Mouse (Mus musculus) embryonic facial prominence, embryonic 15.5 days (tissue): Measurements from ENCODE around the gene Adam15. TPM values are rescaled to one million over a fixed set of nuclear protein-coding genes. Genes with fewer than 3 reads are reported as not detected.
A peak's percentile ranks its signal among the peaks of the same experiment; 100 is the strongest.

Source experiments
- ATAC-seq: fragments of 200-750 bp; cut with Nextera tagmentation; 2 replicates; pipeline ENCODE4 v1.8.0; 2017; ENCODE audit warnings: low read depth, moderate TSS enrichment; ENCODE audit not compliant: insufficient number of reproducible peaks, low FRiP score, low TSS enrichment
- H3K27ac ChIP-seq: fragments of 300-500 bp; sonication (generic); replicated peaks from 2 replicates; pipeline ENCODE4 v1.5.1; 2015; ENCODE audit warnings: mild to moderate bottlenecking, inconsistent platforms
- H3K27me3 ChIP-seq: fragments of 300-500 bp; sonication (generic); 2 replicates; pipeline ENCODE4 v1.6.1; 2015; ENCODE audit warnings: inconsistent platforms
- H3K36me3 ChIP-seq: fragments of 300-500 bp; sonication (generic); 2 replicates; pipeline ENCODE4 v1.6.1; 2015; ENCODE audit warnings: mild to moderate bottlenecking, inconsistent platforms
- H3K4me1 ChIP-seq: fragments of 300-500 bp; sonication (generic); 2 replicates; pipeline ENCODE4 v1.6.1; 2015; ENCODE audit warnings: inconsistent platforms
- H3K4me2 ChIP-seq: fragments of 300-500 bp; sonication (generic); replicated peaks from 2 replicates; pipeline ENCODE4 v1.6.1; 2015; ENCODE audit warnings: mild to moderate bottlenecking, inconsistent platforms
- H3K4me3 ChIP-seq: fragments of 300-500 bp; sonication (generic); replicated peaks from 2 replicates; pipeline ENCODE4 v1.5.1; 2015; ENCODE audit warnings: mild to moderate bottlenecking, inconsistent platforms
- H3K9ac ChIP-seq: fragments of 300-500 bp; sonication (generic); 2 replicates; pipeline ENCODE4 v1.6.1; 2015; ENCODE audit warnings: inconsistent platforms
- H3K9me3 ChIP-seq: fragments of 300-500 bp; sonication (generic); replicated peaks from 2 replicates; pipeline ENCODE4 v1.6.1; 2016; ENCODE audit warnings: inconsistent platforms
- WGBS: fragments of 180-500 bp; shearing (Covaris S2); methylation state at CpG from one replicate; pipeline ENCODE4 v1.1.7; 2015; 5-methylcytosine and 5-hydroxymethylcytosine counted together
- polyA plus RNA-seq: library from polyadenylated mRNA; unstranded; fragments of >200 nt; fragmentation: Nextera tagmentation; extraction: Ambion mirVana; gene quantifications from 2 replicates; pipeline ENCODE4 v1.2.1, GENCODE M21; 2015

Gene Adam15
- polyA plus RNA-seq, 1 experiment from 2014 or later = 96.1 TPM

DNA sequence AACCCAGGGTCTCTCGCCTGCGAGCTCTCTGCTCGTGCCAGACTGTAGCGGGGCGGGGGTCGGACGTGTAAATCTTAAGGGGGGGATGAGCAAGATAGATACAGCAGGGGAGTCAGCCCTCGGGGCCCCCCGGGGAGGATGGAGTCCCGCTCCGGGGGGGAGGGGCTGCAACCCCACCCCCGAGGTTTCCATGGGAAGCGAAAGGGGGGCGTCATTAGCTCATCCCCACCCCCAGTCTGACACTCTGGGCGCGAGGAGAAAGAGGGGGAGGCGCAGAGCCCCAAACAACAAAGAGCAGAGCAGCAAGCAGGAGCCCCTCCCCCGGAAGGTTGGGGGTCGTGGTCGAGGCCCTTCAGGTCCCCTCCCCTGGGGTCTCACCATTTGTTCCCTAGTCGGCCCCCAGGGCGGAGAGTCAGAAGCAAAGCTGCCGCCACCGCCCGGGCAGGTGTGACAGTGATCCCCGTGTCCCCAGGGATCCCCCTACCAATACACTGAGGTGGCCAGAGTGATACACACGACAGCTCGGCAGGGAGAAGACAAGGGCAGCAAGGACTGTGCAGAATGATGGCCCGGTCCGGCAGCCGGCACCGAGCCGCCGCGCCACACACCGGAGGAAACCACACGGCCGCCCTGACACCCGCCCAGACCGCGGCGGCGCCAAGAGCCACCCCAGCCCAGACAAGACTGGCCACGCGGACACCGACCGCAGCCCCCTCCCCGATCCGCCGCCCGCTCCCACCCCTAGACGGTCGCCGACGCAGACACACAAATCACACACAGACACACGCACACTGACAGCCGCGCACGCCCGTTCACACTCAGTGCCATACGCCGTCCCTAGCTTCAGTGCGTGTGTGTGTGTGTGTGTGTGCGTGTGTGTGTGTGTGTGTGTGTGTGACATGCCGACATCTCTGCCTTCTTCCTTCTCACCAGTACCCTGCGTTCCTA, 28.3 kb downstream of the Adam15 start:
- ATAC-seq = no peak
- H3K4me3 ChIP-seq = peak overlapping the region; percentile 64
- H3K9me3 ChIP-seq = no peaks in the 10 kb centered on the region
- H3K4me1 ChIP-seq = peaks cover 64% of the 10 kb centered on the region
- H3K4me2 ChIP-seq = peak overlapping the region; percentile 98
- H3K27me3 ChIP-seq = peaks cover 28% of the 10 kb centered on the region
- peak overlapping the region; percentile 41 for H3K9ac ChIP-seq
- peak overlapping the region; percentile 63 for H3K27ac ChIP-seq
- H3K36me3 ChIP-seq = no peaks in the 10 kb centered on the region
- 1% methylated on average over 66 of the region's 66 CpGs for WGBS

DNA sequence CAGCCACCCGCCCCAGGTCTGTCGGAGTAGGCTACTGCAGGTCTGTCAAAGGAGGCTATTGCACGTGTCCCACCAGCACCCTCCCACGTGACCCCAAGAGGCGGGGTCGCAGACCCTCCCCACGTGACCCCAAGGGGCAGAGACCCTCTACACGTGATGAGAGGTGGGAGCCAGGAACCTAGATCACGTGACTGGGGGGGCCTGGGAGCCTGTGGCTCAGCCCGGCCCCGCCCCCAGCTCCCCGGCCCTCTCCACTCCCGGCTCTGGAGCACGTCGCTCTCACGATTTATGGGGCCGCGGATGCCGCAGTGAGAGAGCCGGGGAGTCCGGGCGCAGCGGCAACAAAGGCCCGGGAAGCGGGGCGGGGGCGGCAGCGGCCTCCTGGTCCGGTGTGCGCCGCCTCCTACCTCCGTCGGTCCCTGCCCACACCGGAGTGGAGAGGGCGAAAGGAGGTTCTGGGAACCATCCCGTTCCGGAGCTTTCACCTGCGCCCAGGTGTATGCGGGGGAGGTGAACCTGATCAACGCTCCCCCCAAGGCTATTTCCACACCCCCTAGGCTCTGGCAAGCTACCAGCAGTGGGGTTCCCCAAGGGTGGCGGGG, 29.1 kb downstream of the Adam15 start:
- ATAC-seq = no peak

GRCm38 (mm10) chr3:89319591-89320350, 30.0 kb downstream of the Adam15 start:
- H3K27me3 ChIP-seq = peaks cover 28% of the 10 kb centered on the region
- H3K36me3 ChIP-seq = no peaks in the 10 kb centered on the region
- peaks cover 81% of the 10 kb centered on the region for H3K4me1 ChIP-seq
- no peak for ATAC-seq
- peak overlapping the region; percentile 98 for H3K4me2 ChIP-seq
- H3K4me3 ChIP-seq = peak overlapping the region; percentile 64
- H3K27ac ChIP-seq = peak overlapping the region; percentile 63; the same call in 1 of the 2 replicates
- WGBS = 2% methylated on average over 58 of the region's 58 CpGs
- peak overlapping the region; percentile 31 for H3K9ac ChIP-seq
- no peaks in the 10 kb centered on the region for H3K9me3 ChIP-seq

More for the DNA sequence above, 29.1 kb downstream of the Adam15 start:
- Histone ChIP-seq H3K4me3 (peak overlapping the region; percentile 64), H3K36me3 (no peaks in the 10 kb centered on the region), H3K27ac (peak overlapping the region; percentile 63), H3K9me3 (no peaks in the 10 kb centered on the region), H3K4me2 (peak overlapping the region; percentile 98), H3K4me1 (peaks cover 71% of the 10 kb centered on the region), H3K27me3 (peaks cover 28% of the 10 kb centered on the region), H3K9ac (peak overlapping the region; percentile 41)
- WGBS = under 1% methylated on average over 39 of the region's 41 CpGs

DNA sequence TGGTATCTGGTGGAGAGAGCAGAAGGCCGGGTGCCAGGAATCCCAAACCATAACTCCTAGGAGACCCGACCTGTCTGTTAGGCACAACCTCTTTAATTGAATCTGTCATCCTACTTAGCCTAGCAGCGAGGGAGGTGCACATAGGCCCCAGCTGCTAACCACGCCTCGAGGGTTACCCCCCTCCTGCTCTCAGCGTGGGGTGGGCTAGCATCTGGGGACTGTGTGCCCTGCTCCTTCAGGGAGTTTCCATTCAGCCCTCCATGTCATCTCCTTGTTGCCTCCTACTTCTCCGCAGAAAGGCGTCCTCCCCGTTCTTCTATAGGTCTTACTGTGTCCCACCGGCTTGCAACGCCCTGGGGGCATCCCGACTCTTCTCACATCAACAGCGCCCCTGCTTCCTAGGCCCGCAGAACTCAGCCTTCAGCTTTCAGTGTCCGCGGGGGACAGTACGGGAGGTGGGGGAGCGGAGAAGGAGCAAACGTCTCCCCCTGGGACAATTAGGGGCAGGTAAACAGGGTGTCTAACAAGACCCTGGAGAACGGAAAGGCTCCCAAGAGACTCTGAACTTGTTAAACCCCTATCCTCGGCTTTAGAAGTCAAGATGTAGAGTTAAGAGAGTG, 30.7 kb downstream of the Adam15 start:
- H3K4me2 ChIP-seq = peak overlapping the region; percentile 98
- peaks cover 28% of the 10 kb centered on the region for H3K27me3 ChIP-seq
- no peaks in the 10 kb centered on the region for H3K36me3 ChIP-seq
- 7% methylated on average over 21 of the region's 21 CpGs for WGBS
- no peak; the same call in 1 of the 2 replicates for ATAC-seq
- H3K27ac ChIP-seq = peak overlapping the region; percentile 63; the same call in 1 of the 2 replicates
- H3K4me3 ChIP-seq = peak overlapping the region; percentile 64
- H3K4me1 ChIP-seq = peaks cover 85% of the 10 kb centered on the region
- H3K9ac ChIP-seq = peak overlapping the region; percentile 31; the same call in 1 of the 2 replicates
- no peaks in the 10 kb centered on the region for H3K9me3 ChIP-seq

DNA sequence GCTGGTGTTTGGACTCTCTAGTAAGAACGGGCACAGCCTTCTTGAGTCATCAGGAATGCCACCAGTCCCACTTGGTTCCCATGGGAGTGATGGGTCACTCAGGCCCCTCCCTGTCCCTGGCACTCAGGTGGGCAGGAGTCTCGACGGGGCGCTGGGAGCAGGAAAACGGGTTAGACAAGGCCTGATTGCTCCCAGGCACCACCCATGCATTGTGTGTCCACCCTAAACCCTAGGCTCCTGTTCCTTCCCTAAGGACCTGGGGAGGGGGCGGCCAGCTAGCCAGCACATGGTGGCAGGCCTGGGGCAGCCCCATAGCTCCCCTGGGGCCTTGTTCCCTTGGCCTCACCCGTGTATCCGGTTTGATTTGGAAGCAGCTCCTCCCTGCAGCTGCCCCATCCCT, 31.5 kb downstream of the Adam15 start:
- H3K27me3 ChIP-seq = peaks cover 28% of the 10 kb centered on the region
- peaks cover 85% of the 10 kb centered on the region for H3K4me1 ChIP-seq
- no peak overlapping the region for H3K9ac ChIP-seq
- 0 out of 2 replicates have a peak overlapping the region, but pooled peaks have one; percentile 8 for H3K4me3 ChIP-seq
- H3K27ac ChIP-seq = 0 out of 2 replicates have a peak overlapping the region, but pooled peaks have one; percentile 63
- WGBS = 61% methylated on average over 8 of the region's 8 CpGs
- no peaks in the 10 kb centered on the region for H3K36me3 ChIP-seq
- H3K4me2 ChIP-seq = peak overlapping the region; percentile 98; the same call in 1 of the 2 replicates
- no peaks in the 10 kb centered on the region for H3K9me3 ChIP-seq
- ATAC-seq = no peak

GRCm38 (mm10) chr3:89317246-89317645, 32.5 kb downstream of the Adam15 start:
- Histone ChIP-seq H3K9ac (no peak overlapping the region), H3K36me3 (no peaks in the 10 kb centered on the region), H3K9me3 (no peaks in the 10 kb centered on the region), H3K27ac (no peak overlapping the region), H3K4me1 (peaks cover 78% of the 10 kb centered on the region), H3K4me2 (peak overlapping the region; percentile 59; the same call in 1 of the 2 replicates), H3K4me3 (no peak overlapping the region), H3K27me3 (peaks cover 28% of the 10 kb centered on the region)
- no peak for ATAC-seq
- WGBS = 55% methylated on average over 6 of the region's 6 CpGs

GRCm38 (mm10) chr3:89316833-89317232, 33.0 kb downstream of the Adam15 start:
- Histone ChIP-seq H3K4me2 (peak overlapping the region; percentile 59; the same call in 1 of the 2 replicates), H3K27ac (no peak overlapping the region), H3K4me3 (0 out of 2 replicates have a peak overlapping the region, but pooled peaks have one; percentile 32), H3K27me3 (peaks cover 28% of the 10 kb centered on the region), H3K9ac (no peak overlapping the region), H3K4me1 (peaks cover 74% of the 10 kb centered on the region), H3K36me3 (no peaks in the 10 kb centered on the region), H3K9me3 (no peaks in the 10 kb centered on the region)
- WGBS = 0% methylated on average over 4 of the region's 4 CpGs
- peak; percentile 5; the same call in 1 of the 2 replicates for ATAC-seq

GRCm38 (mm10) chr3:89315930-89316831, 33.6 kb downstream of the Adam15 start:
- no peaks in the 10 kb centered on the region for H3K36me3 ChIP-seq
- no peak overlapping the region for H3K9ac ChIP-seq
- H3K27me3 ChIP-seq = peaks cover 28% of the 10 kb centered on the region
- H3K27ac ChIP-seq = no peak overlapping the region; the same call in 1 of the 2 replicates
- H3K9me3 ChIP-seq = no peaks in the 10 kb centered on the region
- ATAC-seq = no peak
- peaks cover 68% of the 10 kb centered on the region for H3K4me1 ChIP-seq
- H3K4me3 ChIP-seq = peak overlapping the region; percentile 32
- H3K4me2 ChIP-seq = peak overlapping the region; percentile 59
- 10% methylated on average over 38 of the region's 40 CpGs for WGBS

- Histone ChIP-seq H3K27ac (no peak overlapping the region), H3K4me3 (peak overlapping the region; percentile 32), H3K4me1 (peaks cover 59% of the 10 kb centered on the region), H3K27me3 (peaks cover 25% of the 10 kb centered on the region), H3K4me2 (peak overlapping the region; percentile 59), H3K9ac (peak overlapping the region; percentile 28; the same call in 1 of the 2 replicates), H3K36me3 (no peaks in the 10 kb centered on the region), H3K9me3 (no peaks in the 10 kb centered on the region)
- WGBS = 6% methylated on average over 26 of the region's 26 CpGs
- ATAC-seq = no peak
Observed at GRCm38 (mm10) chr3:89315195-89315929, 34.4 kb downstream of the Adam15 start.
